Mouse (Mus musculus): Measurements from ENCODE around the gene Cd7.

DNA sequence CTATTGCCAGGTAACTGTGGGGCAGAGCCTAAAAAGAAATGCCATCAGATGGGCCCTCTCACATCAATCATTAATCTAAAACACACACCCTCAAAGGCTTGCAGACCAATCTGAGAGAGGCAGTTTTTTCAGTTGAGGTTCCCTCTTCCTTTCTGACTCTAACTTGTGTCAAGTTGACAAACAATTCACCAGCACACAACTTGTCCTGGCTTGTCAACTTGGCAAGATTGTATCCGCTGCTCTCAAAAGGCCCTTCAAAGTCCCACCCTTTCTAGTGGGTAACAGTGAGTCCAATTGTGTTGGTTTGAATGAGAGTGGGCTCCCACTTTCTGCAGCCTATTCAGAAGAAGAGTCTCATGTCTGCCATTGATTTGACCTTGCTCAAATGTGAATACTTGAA, 6.1 kb upstream of the Cd7 start:
- TF ChIP-seq POLR2A (IDR thresholded peaks at IDR 0.05; ENCODE audit: borderline replicate concordance, extremely low read depth, insufficient read depth, insufficient read length, poor library complexity, severe bottlenecking) (no peak), CTCF (IDR thresholded peaks at IDR 0.05; ENCODE audit: borderline replicate concordance, extremely low read depth, insufficient read depth, insufficient read length) (no peak)
